Mouse (Mus musculus) cerebellum, adult 2 months (tissue): ENCODE data around the gene Olfr543.

Experiments used
- CTCF ChIP-seq: fragments of 200-500 bp; IDR thresholded peaks from 2 replicates; pipeline ENCODE4 v1.5.1; 2011; ENCODE audit warnings: low read depth, mild to moderate bottlenecking, control low read depth, low read length, moderate library complexity, borderline replicate concordance; ENCODE audit not compliant: insufficient read depth
- POLR2A ChIP-seq: fragments of 200-500 bp; IDR thresholded peaks from 2 replicates; pipeline ENCODE4 v1.6.1; 2011; ENCODE audit warnings: low read length, control low read depth, borderline replicate concordance; ENCODE audit not compliant: insufficient read depth

DNA sequence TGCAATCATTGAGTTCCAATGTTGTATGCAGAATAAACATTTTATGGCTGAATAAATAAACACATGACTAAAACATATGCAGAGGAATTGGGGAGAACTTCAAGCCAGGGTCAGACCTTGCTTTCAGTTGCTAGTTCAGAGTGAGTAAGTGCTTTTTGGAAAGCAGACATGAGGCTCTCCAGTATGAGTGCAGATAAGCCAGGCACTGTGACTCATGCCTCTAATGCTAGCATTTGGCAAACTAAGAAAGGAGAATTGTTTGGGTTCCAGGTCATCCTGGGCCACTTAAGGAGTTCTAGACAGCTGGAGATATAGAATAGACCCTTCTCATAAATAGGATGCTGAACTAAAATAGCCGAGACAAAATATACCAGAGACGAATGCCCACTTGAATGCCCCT, 2.2 kb upstream of the Olfr543 start:
- TF ChIP-seq POLR2A (no peak), CTCF (no peak)
